Mouse (Mus musculus): ENCODE measurements around the gene Mrgpra1. TPM values are rescaled to one million over a fixed set of nuclear protein-coding genes. Genes with fewer than 3 reads are reported as not detected.
"Not testable (repeated sequence)": the region's sequence is repeated elsewhere in the genome, so short reads cannot be mapped to it uniquely, and the experiment has no call there.

Gene Mrgpra1
- polyA plus RNA-seq (2015; fragmentation: Nextera tagmentation; extraction: Ambion mirVana): not detected in 2 replicates

GRCm38 (mm10) chr7:47354140-47354539, at the start of gene Mrgpra1:
Gene Mrgpra1, minus strand, starts transcription at chr7:47354240.
- H3K27me3 ChIP-seq (ENCODE audit: insufficient read depth, low read length): no peaks in the 10 kb centered on the region
- 56% methylated on average over 1 of the region's 1 CpGs for WGBS (ENCODE audit: insufficient replicate concordance)

GRCm38 (mm10) chr7:47401125-47401524, 47.1 kb upstream of the Mrgpra1 start:
- Histone ChIP-seq H3K4me3 (ENCODE audit: low read depth, low read length) (no peak overlapping the region), H3K36me3 (replicated peaks; ENCODE audit: insufficient read depth, low read length) (no peaks in the 10 kb centered on the region)
- ATAC-seq: no peak

More at GRCm38 (mm10) chr7:47354140-47354539, at the start of gene Mrgpra1:
- Histone ChIP-seq H3K4me2 (ENCODE audit: low read depth, low read length) (no peak within 1 kb of the TSS), H3K9ac (replicated peaks) (no peak within 1 kb of the TSS), H3K36me3 (replicated peaks; ENCODE audit: insufficient read depth, low read length) (no peaks in the 10 kb centered on the region), H3K27ac (ENCODE audit: low read depth) (no peak within 1 kb of the TSS), H3K9me3 (ENCODE audit: low read length) (no peaks in the 10 kb centered on the region), H3K4me3 (ENCODE audit: low read depth, low read length) (no peak within 1 kb of the TSS), H3K4me1 (ENCODE audit: insufficient read depth) (no peaks in the 10 kb centered on the region)
- TF ChIP-seq CTCF (IDR thresholded peaks at IDR 0.05; ENCODE audit: low read depth): no peak
- no peak for TF ChIP-seq EP300 (IDR thresholded peaks at IDR 0.05; ENCODE audit: low read depth)
- DNase-seq (no peak), ATAC-seq (no peak)

GRCm38 (mm10) chr7:47348421-47348820, 5.6 kb downstream of the Mrgpra1 start:
- H3K27ac ChIP-seq (ENCODE audit: low read depth): no peak overlapping the region
- H3K4me3 ChIP-seq (ENCODE audit: low read depth, low read length): no peak overlapping the region
- no peaks in the 10 kb centered on the region for H3K36me3 ChIP-seq (replicated peaks; ENCODE audit: insufficient read depth, low read length)
- TF ChIP-seq EP300 (IDR thresholded peaks at IDR 0.05; ENCODE audit: low read depth): no peak
- no peak for TF ChIP-seq CTCF (IDR thresholded peaks at IDR 0.05; ENCODE audit: low read depth)
- H3K9ac ChIP-seq (replicated peaks): no peak overlapping the region
- 55% methylated on average over 3 of the region's 3 CpGs for WGBS (ENCODE audit: insufficient replicate concordance)
- H3K4me2 ChIP-seq (ENCODE audit: low read depth, low read length): no peak overlapping the region
- ATAC-seq: no peak
- H3K9me3 ChIP-seq (ENCODE audit: low read length): no peaks in the 10 kb centered on the region
- no peaks in the 10 kb centered on the region for H3K27me3 ChIP-seq (ENCODE audit: insufficient read depth, low read length)
- DNase-seq: no peak
- H3K4me1 ChIP-seq (ENCODE audit: insufficient read depth): no peaks in the 10 kb centered on the region

More at GRCm38 (mm10) chr7:47401125-47401524, 47.1 kb upstream of the Mrgpra1 start:
- H3K4me2 ChIP-seq (ENCODE audit: low read depth, low read length): no peak overlapping the region
- DNase-seq: no peak
- TF ChIP-seq EP300 (IDR thresholded peaks at IDR 0.05; ENCODE audit: low read depth) (no peak), CTCF (IDR thresholded peaks at IDR 0.05; ENCODE audit: low read depth) (no peak)
- no peaks in the 10 kb centered on the region for H3K4me1 ChIP-seq (ENCODE audit: insufficient read depth)
- no peaks in the 10 kb centered on the region for H3K27me3 ChIP-seq (ENCODE audit: insufficient read depth, low read length)
- H3K9me3 ChIP-seq (ENCODE audit: low read length): no peaks in the 10 kb centered on the region
- no peak overlapping the region for H3K27ac ChIP-seq (ENCODE audit: low read depth)
- H3K9ac ChIP-seq (replicated peaks): no peak overlapping the region

- Histone ChIP-seq H3K36me3 (replicated peaks; ENCODE audit: insufficient read depth, low read length) (no peaks in the 10 kb centered on the region), H3K9ac (replicated peaks) (no peak overlapping the region), H3K4me3 (ENCODE audit: low read depth, low read length) (no peak overlapping the region), H3K4me2 (ENCODE audit: low read depth, low read length) (no peak overlapping the region), H3K4me1 (ENCODE audit: insufficient read depth) (no peaks in the 10 kb centered on the region), H3K27me3 (ENCODE audit: insufficient read depth, low read length) (no peaks in the 10 kb centered on the region), H3K27ac (ENCODE audit: low read depth) (no peak overlapping the region), H3K9me3 (ENCODE audit: low read length) (no peaks in the 10 kb centered on the region)
- TF ChIP-seq EP300 (IDR thresholded peaks at IDR 0.05; ENCODE audit: low read depth) (no peak), CTCF (IDR thresholded peaks at IDR 0.05; ENCODE audit: low read depth) (no peak)
- WGBS (ENCODE audit: insufficient replicate concordance): 71% methylated on average over 4 of the region's 4 CpGs
- DNase-seq (no peak), ATAC-seq (no peak)
These were observed 8.0 kb downstream of the Mrgpra1 start for GRCm38 (mm10) chr7:47345905-47346478.

GRCm38 (mm10) chr7:47341887-47342286, 12.2 kb downstream of the Mrgpra1 start:
- H3K4me3 ChIP-seq (ENCODE audit: low read depth, low read length); H3K27ac ChIP-seq (ENCODE audit: low read depth); H3K4me2 ChIP-seq (ENCODE audit: low read depth, low read length); H3K9me3 ChIP-seq (ENCODE audit: low read length); H3K4me1 ChIP-seq (ENCODE audit: insufficient read depth); H3K27me3 ChIP-seq (ENCODE audit: insufficient read depth, low read length); ATAC-seq; H3K36me3 ChIP-seq (replicated peaks; ENCODE audit: insufficient read depth, low read length); H3K9ac ChIP-seq (replicated peaks); DNase-seq: not testable (repeated sequence)
- 68% methylated on average over 3 of the region's 3 CpGs for whole genome bisulfite sequencing (ENCODE audit: insufficient replicate concordance)

GRCm38 (mm10) chr7:47341389-47341788, 12.7 kb downstream of the Mrgpra1 start:
- not testable (repeated sequence) for H3K9me3 ChIP-seq (ENCODE audit: low read length); H3K27me3 ChIP-seq (ENCODE audit: insufficient read depth, low read length); ATAC-seq; H3K9ac ChIP-seq (replicated peaks); H3K27ac ChIP-seq (ENCODE audit: low read depth); DNase-seq; H3K4me1 ChIP-seq (ENCODE audit: insufficient read depth); H3K4me2 ChIP-seq (ENCODE audit: low read depth, low read length); H3K36me3 ChIP-seq (replicated peaks; ENCODE audit: insufficient read depth, low read length); H3K4me3 ChIP-seq (ENCODE audit: low read depth, low read length)
- 48% methylated on average over 3 of the region's 3 CpGs for WGBS (ENCODE audit: insufficient replicate concordance)

- Histone ChIP-seq H3K36me3 (replicated peaks; ENCODE audit: insufficient read depth, low read length) (no peaks in the 10 kb centered on the region), H3K9ac (replicated peaks) (no peak overlapping the region), H3K4me3 (ENCODE audit: low read depth, low read length) (no peak overlapping the region), H3K27ac (ENCODE audit: low read depth) (no peak overlapping the region), H3K27me3 (ENCODE audit: insufficient read depth, low read length) (no peaks in the 10 kb centered on the region), H3K4me1 (ENCODE audit: insufficient read depth) (no peaks in the 10 kb centered on the region), H3K4me2 (ENCODE audit: low read depth, low read length) (no peak overlapping the region), H3K9me3 (ENCODE audit: low read length) (no peaks in the 10 kb centered on the region)
- 38% methylated on average over 1 of the region's 1 CpGs for WGBS (ENCODE audit: insufficient replicate concordance)
- no peak for ATAC-seq
- TF ChIP-seq CTCF (IDR thresholded peaks at IDR 0.05; ENCODE audit: low read depth): no peak
- TF ChIP-seq EP300 (IDR thresholded peaks at IDR 0.05; ENCODE audit: low read depth): no peak
- DNase-seq: no peak
These were observed 35.7 kb downstream of the Mrgpra1 start for GRCm38 (mm10) chr7:47318299-47318698.
